Mouse (Mus musculus) urinary bladder, postnatal 4 days (tissue): ENCODE results near the gene Nkpd1.
A peak's percentile ranks its signal among the peaks of the same experiment; 100 is the strongest.
"Not testable (repeated sequence)": the region's sequence is repeated elsewhere in the genome, so short reads cannot be mapped to it uniquely, and the experiment has no call there.

Experiments
- DNase-seq, 2 experiments: peaks; one replicate each; pipeline ENCODE4 v3.0.0; 2021 to 2022; ENCODE audit warnings: low spot score in 2 of 2

Gene Nkpd1

DNA sequence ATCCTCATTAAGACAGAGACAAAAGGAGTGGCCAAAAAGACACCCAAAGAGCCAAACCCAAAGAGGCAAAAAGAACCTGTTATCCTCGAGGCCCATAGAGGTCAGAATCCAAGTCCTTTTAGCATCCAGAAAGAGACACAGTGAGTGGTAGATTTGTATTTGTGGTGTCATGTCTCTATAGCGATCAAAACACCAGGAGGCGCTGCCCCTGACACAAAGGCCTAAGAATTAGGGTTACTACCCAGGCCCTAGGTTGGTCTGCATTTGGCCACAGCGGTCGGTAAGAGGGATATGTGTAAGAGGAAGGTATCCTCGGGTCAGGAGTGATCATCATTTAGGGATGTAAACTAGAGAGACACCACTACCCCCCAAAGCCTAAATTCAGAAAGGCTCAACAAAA is 11.3 kb upstream of the Nkpd1 start:
- DNase-seq, result no peak

DNA sequence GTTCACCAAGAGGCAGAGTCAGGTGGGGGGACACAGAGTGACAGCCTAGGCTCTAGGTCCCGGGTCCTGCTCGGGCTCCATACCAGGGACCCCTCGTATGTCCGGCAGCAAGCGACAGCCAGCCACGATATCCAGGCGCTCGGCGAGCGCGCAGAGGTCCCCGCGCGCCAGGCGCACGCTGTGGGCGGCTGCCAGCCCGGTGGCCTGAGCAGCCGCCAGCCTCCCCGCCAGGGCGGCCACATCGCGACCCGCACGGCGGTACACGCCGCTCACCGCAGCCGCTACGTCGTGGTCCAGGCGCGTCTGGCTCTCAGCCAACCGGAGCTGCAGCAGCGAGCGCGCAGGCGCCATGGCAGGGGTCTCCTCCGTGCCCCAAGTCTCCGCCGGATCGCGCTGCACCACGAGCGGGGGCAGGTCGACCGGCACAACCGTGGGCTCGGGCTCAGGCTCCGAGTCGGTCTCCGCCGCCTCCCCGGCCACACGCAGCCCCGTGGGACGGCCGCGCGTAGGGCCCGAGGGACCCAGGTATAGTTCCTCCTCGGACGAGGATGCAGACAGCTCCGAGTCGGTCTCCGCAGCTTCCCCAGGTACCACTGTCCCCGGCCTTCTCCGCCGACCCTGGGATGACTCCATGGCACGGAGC is 10.5 kb upstream of the Nkpd1 start:
- no peak for DNase-seq

DNA sequence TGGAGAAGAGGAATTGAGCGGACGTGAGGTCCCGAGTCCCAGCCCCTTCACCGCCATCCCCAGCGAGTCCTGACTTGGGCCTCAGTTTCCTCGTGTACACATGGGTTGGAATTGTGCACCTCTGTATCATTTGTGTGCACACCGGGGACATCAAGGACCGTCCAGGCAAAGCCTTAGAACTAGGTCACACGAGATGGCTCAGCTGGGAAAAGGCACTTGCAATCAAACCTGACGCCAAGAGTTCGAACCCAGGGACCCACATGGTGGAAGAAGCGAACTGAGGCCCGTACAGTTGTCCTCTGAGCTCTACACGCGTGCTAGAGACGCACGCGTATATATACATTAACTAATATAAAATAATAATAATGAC is 10.0 kb upstream of the Nkpd1 start:
- no peak for DNase-seq

DNA sequence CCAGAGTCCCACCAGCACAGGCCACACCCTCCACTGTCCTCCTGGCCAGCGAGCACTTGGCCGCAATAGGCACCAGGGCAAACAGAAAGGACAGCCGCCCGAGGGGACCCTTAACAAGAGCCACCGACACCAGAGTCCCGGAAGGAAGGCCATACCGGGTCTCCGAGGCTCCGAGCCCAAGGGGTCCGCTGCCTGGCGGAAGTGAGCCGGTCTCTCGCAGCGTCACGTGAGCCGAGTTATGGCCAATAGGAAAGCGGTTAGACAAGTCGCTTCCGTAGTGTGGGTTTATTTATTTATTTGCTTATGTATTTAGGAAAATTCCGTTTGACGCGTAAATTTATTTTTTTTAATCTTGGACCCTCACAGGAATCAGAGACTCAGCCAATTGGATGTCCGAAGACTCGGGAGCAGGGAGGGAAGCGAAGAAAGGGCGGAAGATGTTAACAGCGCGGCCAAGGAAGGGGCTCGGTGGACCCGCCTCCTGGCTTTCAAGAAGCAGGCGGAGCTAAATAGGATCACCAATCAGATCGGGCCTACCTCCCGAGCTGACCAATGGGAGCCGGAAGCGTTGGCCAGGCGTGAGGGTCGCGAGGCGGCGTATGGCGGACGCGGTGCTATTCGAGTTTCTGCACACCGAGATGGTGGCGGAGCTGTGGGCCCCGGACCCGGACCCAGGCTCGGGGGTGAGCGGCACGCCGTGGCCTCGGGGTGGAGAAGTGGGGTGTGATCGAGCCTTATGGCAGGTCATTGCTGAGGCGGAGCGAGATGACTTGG is 9.3 kb upstream of the Nkpd1 start, which contains the start of the genes Bloc1s3 and Trappc6a:
TSS of gene Bloc1s3 (minus strand) at position 218 of the 774 bp plus-strand sequence.
TSS of gene Trappc6a (plus strand) at position 246 of the 774 bp plus-strand sequence.
- DNase-seq, result peak; percentile 90 to 92

DNA sequence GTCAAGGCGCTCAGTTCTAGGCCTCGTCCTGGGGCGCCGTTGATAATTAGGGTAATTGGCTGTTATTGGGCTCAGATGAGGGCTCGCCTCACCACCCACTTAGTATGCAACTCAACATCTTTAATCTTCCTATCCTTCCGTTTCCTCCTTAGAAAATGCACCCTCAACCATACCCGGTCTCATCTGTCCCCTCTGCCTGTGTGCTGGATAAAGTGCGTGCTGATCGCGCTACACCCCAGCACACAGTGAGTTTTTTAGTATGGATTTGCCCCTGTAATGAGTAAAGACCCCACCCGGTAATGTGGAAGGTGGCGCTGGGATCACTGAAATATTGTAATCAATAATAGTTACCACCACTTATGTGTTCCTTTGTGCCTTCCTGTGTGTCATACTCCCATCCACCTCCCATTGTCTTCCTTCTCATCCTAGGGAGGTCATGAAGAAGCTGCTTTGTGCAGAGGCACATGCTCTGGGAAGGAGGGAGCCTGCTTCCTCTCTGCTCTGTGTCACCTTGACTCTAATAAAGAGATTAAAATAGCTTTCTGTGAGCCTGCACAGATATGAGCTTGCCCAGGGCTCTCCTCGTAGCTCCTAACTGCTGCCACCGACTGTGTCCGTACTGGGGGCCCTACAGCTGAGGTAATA is 8.6 kb upstream of the Nkpd1 start:
- no peak for DNase-seq

DNA sequence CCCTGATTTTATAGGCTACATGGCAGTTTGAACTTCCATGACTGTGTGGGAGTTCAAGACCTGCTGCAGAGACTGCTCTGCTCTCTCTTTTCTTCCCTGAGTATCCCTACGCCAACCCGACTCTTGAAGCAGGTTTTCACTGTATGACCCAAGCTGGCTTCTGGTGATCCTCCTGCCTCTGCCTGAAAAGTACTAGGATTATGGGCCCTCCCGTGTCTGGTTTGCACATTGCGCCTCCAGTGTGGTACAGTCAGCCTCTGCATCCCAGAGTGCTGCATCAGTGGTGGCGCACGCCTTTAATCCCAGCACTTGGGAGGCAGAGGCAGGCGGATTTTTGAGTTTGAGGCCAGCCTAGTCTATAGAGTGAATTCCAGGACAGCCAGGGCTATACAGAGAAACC is 7.9 kb upstream of the Nkpd1 start:
- no peak for DNase-seq

DNA sequence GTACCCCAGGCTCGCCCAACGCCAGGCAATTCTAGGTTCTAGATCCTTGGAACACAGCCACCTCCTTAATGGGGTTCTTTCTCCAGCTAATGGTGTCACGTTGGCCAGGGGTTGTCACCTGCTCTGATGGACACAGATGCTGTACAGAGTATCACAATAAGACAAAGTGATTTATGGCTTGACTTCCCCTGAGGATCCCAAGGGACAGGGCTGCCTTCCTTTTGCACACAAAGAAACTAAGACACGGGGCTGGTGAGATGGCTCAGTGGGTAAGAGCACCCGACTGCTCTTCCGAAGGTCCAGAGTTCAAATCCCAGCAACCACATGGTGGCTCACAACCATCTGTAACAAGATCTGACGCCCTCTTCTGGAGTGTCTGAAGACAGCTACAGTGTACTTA is 5.7 kb upstream of the Nkpd1 start:
- not testable (repeated sequence) for DNase-seq

DNA sequence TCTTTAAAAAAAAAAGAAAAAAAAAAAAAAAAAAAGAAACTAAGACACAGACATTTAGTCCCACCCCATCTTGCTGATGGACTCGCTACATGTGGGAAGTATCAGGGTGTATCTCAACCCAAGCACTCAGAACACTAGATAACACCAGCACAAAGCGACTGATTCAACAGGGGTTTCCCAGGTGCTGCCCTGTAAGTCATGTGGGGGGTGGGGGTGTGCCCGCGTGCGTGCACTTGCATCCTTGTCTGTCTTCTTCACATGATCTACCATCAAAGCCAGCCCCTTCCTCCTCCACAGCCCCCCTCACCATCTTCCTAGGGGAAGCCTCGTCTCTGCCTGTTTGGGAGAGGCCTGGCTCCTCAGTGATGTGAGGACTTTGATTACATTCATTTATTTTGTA is 5.3 kb upstream of the Nkpd1 start:
- DNase-seq, result no peak

DNA sequence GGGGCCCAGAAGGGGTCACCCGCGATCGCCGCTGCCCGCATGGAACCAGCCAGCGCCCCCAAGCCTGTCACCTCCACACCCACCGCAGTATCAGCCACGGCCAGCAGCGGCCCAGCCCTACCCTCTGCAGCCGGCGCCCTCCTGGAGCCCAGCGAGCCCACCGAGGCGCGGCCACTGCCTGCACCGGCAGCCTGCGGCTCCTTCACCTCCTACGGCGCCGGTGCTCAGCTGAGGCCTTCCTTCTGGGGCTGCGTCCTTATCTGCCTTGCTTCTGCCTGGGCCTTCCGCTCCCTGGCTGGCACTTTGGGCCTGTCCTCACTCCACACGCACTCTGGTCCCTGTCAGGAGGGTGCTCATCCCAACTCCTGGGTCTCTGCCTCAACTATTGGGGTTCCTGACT is 2.4 kb downstream of the Nkpd1 start:
- no peak for DNase-seq

DNA sequence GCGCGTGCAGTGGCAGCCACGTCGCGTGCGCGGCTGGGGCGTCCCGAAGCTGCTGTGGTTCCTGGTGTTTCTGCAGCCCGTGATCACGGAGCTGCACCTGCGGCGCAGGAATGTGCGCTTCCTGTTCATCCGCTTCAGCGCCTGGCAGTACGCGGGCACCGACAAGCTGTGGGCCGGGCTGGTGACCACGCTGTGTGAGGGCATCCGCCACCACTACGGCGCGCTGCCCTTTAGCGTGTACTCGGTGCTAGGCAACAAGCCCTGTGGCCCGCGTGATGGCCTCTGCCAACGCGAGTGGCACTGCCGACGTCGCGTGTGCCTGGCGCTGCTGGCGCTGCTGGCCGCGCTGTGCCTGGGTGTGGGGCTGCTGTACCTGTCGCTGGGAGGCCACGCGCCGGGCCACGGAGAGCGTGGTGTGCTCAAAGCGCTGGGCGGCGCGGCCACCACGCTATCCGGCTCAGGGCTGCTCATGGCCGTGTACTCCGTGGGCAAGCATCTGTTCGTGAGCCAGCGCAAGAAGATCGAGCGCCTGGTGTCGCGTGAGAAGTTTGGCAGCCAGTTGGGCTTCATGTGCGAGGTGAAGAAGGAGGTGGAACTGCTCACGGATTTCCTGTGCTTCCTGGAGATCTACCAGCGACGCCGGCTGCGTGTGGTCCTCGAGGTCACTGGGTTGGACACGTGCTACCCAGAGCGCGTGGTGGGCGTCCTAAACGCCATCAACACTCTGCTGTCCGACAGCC is 5.5 kb downstream of the Nkpd1 start:
- no peak for DNase-seq

DNA sequence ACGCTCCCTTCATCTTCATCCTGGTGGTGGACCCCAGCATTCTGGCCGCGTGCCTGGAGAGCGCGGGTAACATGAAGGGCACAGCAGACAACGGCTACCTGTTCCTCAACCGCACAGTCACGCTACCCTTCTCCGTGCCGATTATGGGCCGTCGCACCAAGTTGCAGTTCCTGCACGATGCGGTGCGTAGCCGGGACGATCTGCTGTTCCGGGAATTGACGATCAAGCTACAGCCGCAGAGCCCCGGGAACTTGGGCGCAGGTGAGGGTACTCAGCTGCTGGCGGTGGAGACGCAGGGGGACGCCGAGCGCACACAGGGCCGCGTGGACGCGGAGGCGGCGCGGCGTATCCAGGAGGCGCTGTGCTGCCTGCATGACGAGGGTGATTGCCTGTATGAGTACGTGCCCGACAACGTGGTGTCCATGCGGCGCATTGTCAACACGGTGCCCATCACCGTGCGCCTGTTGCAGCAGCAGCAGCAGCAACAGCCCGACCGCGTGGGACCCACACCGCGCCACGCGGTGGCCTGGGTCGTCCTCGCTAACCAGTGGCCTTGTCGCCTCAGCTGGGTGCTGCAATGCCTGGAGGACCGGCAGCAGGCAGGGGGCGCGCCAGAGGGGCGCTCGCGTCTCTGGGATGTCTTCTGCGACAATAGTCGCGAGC is 6.2 kb downstream of the Nkpd1 start:
- peak in 1 of 2 experiments; percentile 48 for DNase-seq

DNA sequence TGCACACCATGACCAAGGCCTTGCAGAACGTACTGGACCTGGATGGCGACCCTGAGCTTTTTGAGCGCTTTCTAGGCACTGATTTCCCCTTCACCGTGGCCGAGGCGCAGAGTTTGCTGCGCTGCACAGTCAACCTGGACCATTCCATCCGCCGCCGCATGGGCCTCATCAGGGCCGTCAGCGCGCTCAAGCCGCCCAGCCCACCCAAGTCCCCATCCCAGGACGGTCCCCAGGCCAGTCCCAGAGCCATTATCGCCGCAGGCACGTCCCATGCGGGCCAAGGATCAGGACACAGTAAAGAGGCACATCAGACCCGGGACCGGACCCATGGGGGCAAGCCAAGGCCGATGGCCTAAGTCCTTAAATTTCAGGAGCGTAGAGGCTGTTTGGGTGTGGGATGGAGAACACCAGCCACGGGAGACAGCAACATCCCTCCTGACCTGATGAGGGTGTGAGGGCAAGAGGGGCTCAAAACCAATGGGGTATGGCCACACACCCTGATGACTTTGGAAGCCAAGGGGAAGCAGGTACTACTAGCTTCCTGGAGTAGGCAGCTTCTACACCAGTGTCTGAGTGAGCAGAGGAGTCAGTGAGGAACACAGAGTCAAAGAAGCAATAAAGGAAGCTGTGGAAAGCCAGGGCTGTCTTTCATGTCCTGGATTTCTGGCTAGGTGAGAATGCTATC is 6.9 kb downstream of the Nkpd1 start:
- no peak for DNase-seq

DNA sequence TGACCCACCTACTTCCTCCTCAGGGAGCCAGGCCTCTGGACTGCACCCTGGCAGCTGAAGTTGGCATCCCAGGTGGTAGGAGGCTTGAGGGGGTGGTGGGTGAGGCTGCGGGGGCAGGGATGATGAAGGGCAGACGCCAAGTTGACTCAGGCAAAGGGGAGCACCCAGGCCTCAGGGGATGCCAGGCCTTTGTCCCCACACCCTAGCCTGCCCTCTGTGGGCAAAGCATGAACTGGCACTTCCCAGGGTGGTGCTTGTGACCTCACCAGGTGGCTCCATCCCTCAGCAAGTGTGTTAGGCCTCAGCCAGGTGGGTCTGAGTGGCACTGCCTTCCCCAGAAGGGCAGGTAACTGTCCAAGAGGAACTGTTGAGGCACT is 7.5 kb downstream of the Nkpd1 start:
- DNase-seq, result no peak

DNA sequence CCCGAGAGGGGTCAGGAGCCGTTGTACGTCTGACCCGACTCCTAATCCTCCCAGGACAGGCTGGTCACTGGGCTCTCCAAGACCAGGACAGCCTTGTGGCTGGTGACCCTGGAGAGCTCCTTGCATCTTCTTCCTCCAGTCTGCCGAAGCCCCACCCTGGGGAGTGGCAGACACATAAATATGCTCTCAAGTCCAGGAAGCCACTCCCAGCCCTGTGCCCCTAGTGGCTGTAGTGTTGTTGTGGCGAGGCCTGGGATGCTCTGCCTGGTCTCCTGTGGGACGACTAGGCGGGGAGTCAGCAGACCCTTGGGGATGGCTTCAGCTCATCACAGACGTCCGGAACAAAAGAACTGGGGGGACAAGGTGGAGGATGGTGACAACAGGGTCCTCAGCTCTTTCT is 13.4 kb downstream of the Nkpd1 start:
- DNase-seq, result no peak

DNA sequence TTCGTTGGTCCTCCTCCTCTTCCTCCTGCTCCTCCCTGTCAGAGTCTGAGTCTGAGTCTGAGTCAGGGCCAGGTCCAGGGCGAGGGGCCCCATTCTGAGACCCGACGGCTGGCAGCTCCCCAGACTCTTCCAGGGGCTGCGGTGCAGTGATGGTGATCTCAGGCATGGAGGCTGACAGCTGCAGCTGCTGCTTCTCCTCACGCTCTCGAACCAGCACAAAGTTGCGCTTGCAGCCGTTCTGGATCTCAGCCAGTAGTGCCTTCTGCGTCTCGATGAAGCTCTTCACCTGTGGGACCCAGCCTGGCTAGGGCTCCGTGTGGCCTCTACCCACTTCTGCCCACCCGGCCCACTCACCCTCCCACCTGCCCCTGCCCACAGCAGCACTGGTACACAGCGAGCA is 14.6 kb downstream of the Nkpd1 start:
- no peak for DNase-seq

DNA sequence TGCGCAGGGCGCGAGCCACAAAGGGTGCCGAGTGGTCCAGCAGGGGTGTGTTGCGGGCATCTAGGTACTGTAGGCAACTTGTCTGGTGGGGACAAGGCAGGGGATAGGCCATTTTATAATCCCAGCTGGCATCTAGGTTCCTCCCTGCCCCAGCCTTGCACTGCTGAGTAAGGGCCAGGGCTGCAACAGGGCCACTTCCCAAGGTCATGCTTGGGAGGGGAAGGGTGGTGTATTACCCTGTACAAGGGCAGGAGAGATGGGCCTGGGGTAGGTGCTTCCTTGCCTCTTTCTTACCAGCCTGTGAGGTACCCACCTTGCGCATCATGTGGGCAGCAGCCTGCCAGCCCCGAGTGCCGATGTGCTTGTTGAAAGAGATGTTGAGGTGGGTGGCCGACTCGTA is 17.0 kb downstream of the Nkpd1 start:
- DNase-seq, result no peak

DNA sequence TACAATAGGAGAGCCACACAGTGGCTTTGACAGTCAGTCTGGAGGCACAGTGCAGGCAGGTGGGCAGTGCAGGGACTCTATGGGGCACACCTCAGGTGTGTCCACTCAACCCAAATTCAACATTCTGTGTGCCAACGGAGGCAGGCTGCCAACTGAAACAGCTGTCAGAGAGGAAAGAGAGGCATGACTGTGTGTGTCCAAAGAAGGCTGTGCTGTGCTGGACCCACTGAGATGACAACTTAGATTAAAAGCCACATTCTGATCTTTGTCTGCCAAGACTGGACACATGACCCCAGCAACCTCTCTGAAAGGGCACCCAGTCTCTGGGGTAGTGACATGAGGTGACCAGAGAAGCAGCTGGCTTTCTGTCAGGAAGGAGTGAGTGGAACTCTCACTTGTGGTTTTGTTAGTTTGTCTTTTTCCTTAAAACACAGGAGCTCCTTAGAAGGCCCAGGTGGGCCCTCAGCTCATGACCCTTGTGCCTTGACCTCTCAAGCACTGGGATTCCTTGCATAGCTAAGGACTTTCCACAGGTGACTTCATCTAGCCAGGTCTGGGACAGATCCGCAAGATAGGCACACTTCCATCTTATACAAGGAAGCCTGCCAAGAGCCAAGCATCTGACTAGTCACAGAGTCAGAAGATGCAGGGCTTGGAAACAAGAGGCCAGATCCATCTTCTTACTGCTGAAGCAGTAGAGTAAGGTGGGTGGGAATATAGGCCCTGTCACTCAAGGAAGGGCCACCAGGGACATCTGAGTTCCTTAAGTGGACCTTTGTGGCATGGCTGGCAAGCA is 23.3 kb downstream of the Nkpd1 start:
- DNase-seq, result no peak

DNA sequence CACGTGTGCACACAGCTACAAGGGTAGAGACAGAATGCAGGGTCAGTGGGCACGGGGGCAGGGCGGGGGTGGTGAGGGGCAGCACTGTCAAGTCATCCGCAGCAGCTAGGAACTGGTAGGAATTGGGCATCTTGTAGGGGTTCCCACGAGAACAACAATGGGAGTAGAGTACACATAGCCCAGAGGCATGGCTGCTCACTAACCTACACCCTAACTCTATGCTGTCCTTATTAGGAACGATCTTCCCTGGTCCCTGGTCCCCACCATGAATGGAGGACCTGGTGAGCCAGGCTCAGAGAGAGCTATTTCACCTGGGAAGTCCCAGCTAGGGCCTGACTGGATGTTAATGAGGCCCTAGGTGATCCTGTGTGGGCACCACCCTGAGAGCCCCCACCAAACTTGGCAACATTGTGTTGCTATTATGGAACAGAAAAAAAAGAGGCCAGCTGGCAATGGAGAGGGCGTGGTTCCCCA is 24.1 kb downstream of the Nkpd1 start:
- no peak for DNase-seq

DNA sequence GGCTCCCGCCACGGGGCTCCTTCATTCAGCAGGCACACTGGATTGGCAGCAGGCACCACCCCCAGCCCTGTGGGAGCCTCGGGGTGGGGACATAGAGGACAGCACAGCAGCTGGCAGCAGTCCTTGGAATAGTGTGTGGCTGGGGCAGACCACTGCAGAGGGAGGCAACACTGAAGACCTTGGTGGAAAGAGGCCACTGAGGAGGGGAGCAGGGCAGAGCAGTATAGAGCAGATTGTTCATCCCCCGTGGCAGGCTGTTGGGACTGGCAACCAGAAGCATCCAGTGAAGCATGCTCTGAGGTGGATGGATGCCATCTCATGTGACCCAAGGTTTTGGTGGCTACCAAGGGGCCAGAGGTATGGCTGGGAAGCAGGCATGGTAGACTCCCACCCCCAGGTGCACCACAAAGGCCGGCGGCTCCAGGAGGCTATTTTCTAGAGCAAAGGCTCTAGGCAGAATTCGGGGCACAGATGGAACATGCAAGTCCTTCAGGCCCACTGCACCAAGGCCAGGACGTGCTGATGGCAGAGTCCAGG is 24.6 kb downstream of the Nkpd1 start:
- DNase-seq, result peak in 1 of 2 experiments; percentile 22

DNA sequence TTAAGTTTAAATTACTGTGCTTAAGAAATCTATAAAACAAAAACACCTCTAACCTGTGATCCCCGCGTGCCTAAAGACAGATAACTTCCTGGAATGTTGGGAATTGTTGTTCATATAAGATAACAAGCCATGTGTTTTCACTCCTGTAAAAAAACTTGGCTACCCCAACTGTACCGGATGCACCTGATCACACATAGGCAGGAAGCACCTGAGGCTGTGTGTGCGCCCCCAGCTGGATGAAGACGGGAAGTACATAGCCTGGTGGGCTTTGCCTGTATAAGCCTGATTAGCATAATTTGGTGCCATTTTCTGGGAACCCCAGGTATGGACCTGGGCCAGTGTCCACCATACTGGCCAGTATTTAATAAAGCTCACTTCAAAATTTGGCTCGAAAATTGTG is 25.9 kb downstream of the Nkpd1 start:
- peak in 1 of 2 experiments; percentile 17 for DNase-seq
